ENCODE assay signal across 24 mouse cellular contexts in the genomic region with DNA sequence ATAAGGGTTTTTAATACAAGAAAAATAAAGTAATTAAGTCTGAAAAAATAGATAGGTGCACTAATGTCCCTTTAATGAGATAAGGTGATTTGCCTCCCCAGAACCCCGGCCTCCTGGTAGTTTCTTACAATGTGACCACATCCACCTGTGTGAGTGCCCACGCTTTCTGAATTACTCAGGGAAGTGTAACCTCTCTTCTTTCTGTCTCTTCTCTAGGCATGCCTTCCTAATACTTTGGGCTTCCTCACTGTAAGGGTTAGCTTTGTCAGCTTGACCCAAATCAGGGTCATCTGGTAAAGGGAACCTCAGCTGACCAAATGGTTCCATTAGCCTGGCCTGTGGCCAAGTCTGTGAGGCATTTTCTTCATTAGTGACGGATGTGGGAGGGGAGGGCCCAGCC. TPM values are rescaled to one million over a fixed set of nuclear protein-coding genes. Genes with fewer than 3 reads are reported as not detected.
A peak's percentile ranks its signal among the peaks of the same experiment; 100 is the strongest.
DNase-seq lines count a peak whose midpoint lies in the region; TF ChIP-seq lines count a peak whose summit lies in the region.
"Had no signal": no experiment of that assay in that cellular context is flagged by ENCODE, and none has a peak within 500 bp of the region (broad histone marks: within the 10 kb centered on the region; RNA-seq: fewer than 3 reads in every experiment).

No protein-coding gene starts in this region.

- no peak overlapping the region for H3K4me3 ChIP-seq in MEL (ENCODE audit: control insufficient read depth in 1 of 2, insufficient read depth in 1 of 2, low read depth in 2 of 2, low read length in 2 of 2)
- no peak overlapping the region for H3K4me3 ChIP-seq in lung, adult 2 months (replicated peaks; ENCODE audit: extremely low read depth, low read depth, low read length)
- H3K4me3 ChIP-seq: embryonic facial prominence, embryonic 15.5 days; forebrain, embryonic 12.5 days; hindbrain, embryonic 12.5 days; layer of hippocampus, adult 2 months; limb, embryonic 10.5 days; limb, embryonic 15.5 days; midbrain, embryonic 12.5 days; neural tube, embryonic 13.5 days had no signal

- no peaks in the 10 kb centered on the region for H3K27me3 ChIP-seq in MEL (ENCODE audit: control insufficient read depth in 1 of 2, insufficient read depth in 2 of 2, low read length in 2 of 2)
- H3K27me3 ChIP-seq: embryonic facial prominence, embryonic 15.5 days; forebrain, embryonic 12.5 days; hindbrain, embryonic 12.5 days; limb, embryonic 15.5 days; midbrain, embryonic 12.5 days; neural tube, embryonic 13.5 days had no signal

- no peak for TF ChIP-seq RAD21 in MEL (IDR thresholded peaks at IDR 0.05; ENCODE audit: low read depth, low read length)

- no peak overlapping the region for H3K9ac ChIP-seq in MEL (ENCODE audit: control insufficient read depth, low read depth, low read length, poor library complexity, severe bottlenecking)
- H3K9ac ChIP-seq: embryonic facial prominence, embryonic 15.5 days; forebrain, embryonic 12.5 days; forebrain, postnatal 0 days; hindbrain, embryonic 12.5 days; limb, embryonic 15.5 days; liver, embryonic 14.5 days; lung, embryonic 14.5 days; midbrain, embryonic 12.5 days; neural tube, embryonic 13.5 days had no signal

- no peak for TF ChIP-seq CTCF in MEL (IDR thresholded peaks at IDR 0.05 in 2 of 3, conservative IDR thresholded peaks at IDR 0.05 in 1 of 3; ENCODE audit: control insufficient read depth in 1 of 3, insufficient read depth in 1 of 3, low read depth in 2 of 3, low read length in 3 of 3, poor library complexity in 1 of 3, severe bottlenecking in 1 of 3)
- no peak for TF ChIP-seq CTCF in lung, adult 2 months (IDR thresholded peaks at IDR 0.05; ENCODE audit: insufficient read depth, low read length)

- peak overlapping the region; percentile 27; the same call in 1 of the 2 replicates for H3K27ac ChIP-seq in MEL (ENCODE audit: control insufficient read depth, low read depth, low read length)
- H3K27ac ChIP-seq: embryonic facial prominence, embryonic 15.5 days; forebrain, embryonic 12.5 days; hindbrain, embryonic 12.5 days; layer of hippocampus, adult 2 months; limb, embryonic 10.5 days; limb, embryonic 15.5 days; liver, embryonic 14.5 days; midbrain, embryonic 12.5 days; neural tube, embryonic 13.5 days had no signal

- DNase-seq in retina, postnatal 1 day = peak; percentile 43
- no peak for DNase-seq in retina, embryonic 14.5 days (ENCODE audit: low spot score)
- no peak for DNase-seq in MEL (ENCODE audit: low read depth, low spot score)
- peak; percentile 72 for DNase-seq in induced T-regulatory cell, adult 2 months (ENCODE audit: low read depth)
- DNase-seq in lung, adult 2 months = no peak
- DNase-seq in testis, postnatal 10 days (ENCODE audit: low spot score) = no peak
- DNase-seq: adrenal gland, adult 8-10 months; cerebellum, adult 18-20 months; cerebellum, postnatal 14 days; forebrain, postnatal 0 days; heart, postnatal 14 days; kidney, adult 11 months; lung, embryonic 14.5 days; lung, postnatal 14 days; right cerebral cortex, postnatal 14 days had no signal

- TF ChIP-seq EP300 in MEL (IDR thresholded peaks at IDR 0.05; ENCODE audit: low read depth in 1 of 2, low read length in 2 of 2) = no peak

- WGBS in lung, adult 2 months = 79% methylated on average over 3 of the region's 3 CpGs

- H3K4me1 ChIP-seq in MEL (ENCODE audit: control insufficient read depth in 1 of 2, insufficient read depth in 2 of 2, low read length in 2 of 2) = peaks cover 10 to 21% of the 10 kb centered on the region in 2 experiments
- peaks cover 8% of the 10 kb centered on the region for H3K4me1 ChIP-seq in lung, adult 2 months (ENCODE audit: control insufficient read depth, insufficient read depth, low read length)

- H3K79me2 ChIP-seq in MEL (ENCODE audit: control insufficient read depth, insufficient read depth, low read length, poor library complexity) = no peaks in the 10 kb centered on the region

- H3K9me3 ChIP-seq in MEL (replicated peaks; ENCODE audit: insufficient read depth, low read length) = no peaks in the 10 kb centered on the region
- H3K9me3 ChIP-seq: embryonic facial prominence, embryonic 15.5 days; forebrain, embryonic 12.5 days; hindbrain, embryonic 12.5 days; limb, embryonic 10.5 days; limb, embryonic 15.5 days; midbrain, embryonic 12.5 days; neural tube, embryonic 13.5 days had no signal

- peaks cover 0 to 13% of the 10 kb centered on the region in 2 experiments; a peak in 2 of 4 replicates for H3K36me3 ChIP-seq in MEL (ENCODE audit: control insufficient read depth in 1 of 2, insufficient read depth in 2 of 2, low read length in 2 of 2)
- H3K36me3 ChIP-seq: embryonic facial prominence, embryonic 15.5 days; forebrain, embryonic 12.5 days; hindbrain, embryonic 12.5 days; limb, embryonic 10.5 days; limb, embryonic 15.5 days; midbrain, embryonic 12.5 days; neural tube, embryonic 13.5 days had no signal

- no peak for TF ChIP-seq POLR2A in MEL (IDR thresholded peaks at IDR 0.05; ENCODE audit: control insufficient read depth in 1 of 2, insufficient read depth in 1 of 2, low read depth in 1 of 2, low read length in 2 of 2, poor library complexity in 1 of 2)
- no peak for TF ChIP-seq POLR2A in lung, adult 2 months (IDR thresholded peaks at IDR 0.05; ENCODE audit: borderline replicate concordance, extremely low read depth, low read depth, low read length)

TF ChIP-seq in MEL, 35 proteins besides CTCF, POLR2A, EP300 and RAD21:
- TF ChIP-seq SMC3 (IDR thresholded peaks at IDR 0.05; ENCODE audit: low read depth, low read length) (no peak), NELFE (IDR thresholded peaks at IDR 0.05; ENCODE audit: low read depth, low read length) (no peak), NRF1 (IDR thresholded peaks at IDR 0.05; ENCODE audit: insufficient read depth, low read depth, low read length, poor library complexity, severe bottlenecking) (no peak), KAT2A (conservative IDR thresholded peaks at IDR 0.05; ENCODE audit: low read depth, low read length) (no peak), ZMIZ1 (IDR thresholded peaks at IDR 0.05; ENCODE audit: low read depth, low read length) (no peak), USF1 (IDR thresholded peaks at IDR 0.05; ENCODE audit: low read depth, low read length) (no peak), MYB (IDR thresholded peaks at IDR 0.05; ENCODE audit: low read depth, low read length) (no peak), CHD1 (IDR thresholded peaks at IDR 0.05; ENCODE audit: low read depth, low read length) (no peak), MYC (IDR thresholded peaks at IDR 0.05; ENCODE audit: low read depth, low read length) (no peak), ETS1 (IDR thresholded peaks at IDR 0.05; ENCODE audit: low read depth, low read length) (no peak), MAFK (IDR thresholded peaks at IDR 0.05; ENCODE audit: borderline replicate concordance, low read depth, low read length) (no peak), CHD2 (IDR thresholded peaks at IDR 0.05; ENCODE audit: low read length) (no peak), RCOR1 (IDR thresholded peaks at IDR 0.05; ENCODE audit: low read depth, low read length) (no peak), POLR2AphosphoS2 (IDR thresholded peaks at IDR 0.05; ENCODE audit: low read length) (no peak), USF2 (IDR thresholded peaks at IDR 0.05; ENCODE audit: borderline replicate concordance in 1 of 2, insufficient read depth in 1 of 2, low read depth in 1 of 2, low read length in 2 of 2) (no peak), HCFC1 (IDR thresholded peaks at IDR 0.05; ENCODE audit: low read depth, low read length) (no peak), ZC3H11A (IDR thresholded peaks at IDR 0.05; ENCODE audit: low read depth, low read length) (no peak), JUND (IDR thresholded peaks at IDR 0.05; ENCODE audit: low read depth, low read length) (no peak), TAL1 (IDR thresholded peaks at IDR 0.05; ENCODE audit: low read length) (no peak), ZKSCAN1 (IDR thresholded peaks at IDR 0.05; ENCODE audit: low read depth, low read length) (no peak)

RNA-seq across cellular contexts. Expression of a gene that starts 46.3 kb away (rescaled TPM):
- 0.42 and 0.73 TPM in 2 replicates for total RNA-seq in MEL (2012; rRNA removed)
- polyA plus RNA-seq in MEL (2012; ENCODE audit: insufficient read depth in 1 of 2, insufficient read length in 2 of 2, low read depth in 1 of 2, low replicate concordance in 2 of 2, missing spikeins in 1 of 2) = 1 to 10 TPM in 1 of 2 experiments, not detected in 1; 2.4 TPM
- polyA plus RNA-seq in lung, adult 2 months (2012; rRNA removed) = 41.8 and 50.6 TPM in 2 replicates

RNA-seq across cellular contexts. Expression of a gene that starts 51.5 kb away (rescaled TPM):
- total RNA-seq in MEL (2012; rRNA removed) = 25.7 and 27.2 TPM in 2 replicates
- polyA plus RNA-seq in MEL (2012; ENCODE audit: insufficient read depth in 1 of 2, insufficient read length in 2 of 2, low read depth in 1 of 2, low replicate concordance in 2 of 2, missing spikeins in 1 of 2) = 10 to 100 TPM in 1 of 2 experiments, not detected in 1; 50.1 TPM
- polyA plus RNA-seq in lung, adult 2 months (2012; rRNA removed) = 207 and 215 TPM in 2 replicates

Comparison
In these comparisons a context has a peak if more than half of its experiments do, and no peak if none do; other contexts are left out.
1. DNase-seq: peak in retina, postnatal 1 day (single experiment) and induced T-regulatory cell, adult 2 months (single experiment); none in retina, embryonic 14.5 days (single experiment), MEL (single experiment), lung, adult 2 months (single experiment) and testis, postnatal 10 days (single experiment).
2. RNA of a gene that starts 46.3 kb away (polyA plus RNA-seq): 41.8 to 50.6 TPM in lung, adult 2 months; 2.4 TPM in MEL; every median in the first group is over 10 times any median in the second.